Mouse (Mus musculus) heart, adult 2 months (tissue): Measurements from ENCODE around the gene Zfp296. TPM values are rescaled to one million over a fixed set of nuclear protein-coding genes. Genes with fewer than 3 reads are reported as not detected.
A peak's percentile ranks its signal among the peaks of the same experiment; 100 is the strongest.

ENCODE experiments used
- DNase-seq, 2 experiments: peaks; one replicate each; pipeline ENCODE4 v3.0.0; 2021
- H3K27ac ChIP-seq: fragments of 200-600 bp; 2 replicates; pipeline ENCODE4 v1.8.1; 2022
- H3K27me3 ChIP-seq: fragments of 200-500 bp; 2 replicates; pipeline ENCODE4 v1.6.1; 2012; ENCODE audit warnings: mild to moderate bottlenecking, low read length, inconsistent platforms, mixed read lengths; ENCODE audit not compliant: control insufficient read depth, insufficient read depth
- H3K36me3 ChIP-seq: fragments of 200-500 bp; 2 replicates; pipeline ENCODE4 v1.6.1; 2012; ENCODE audit warnings: low read length, inconsistent platforms; ENCODE audit not compliant: control insufficient read depth, insufficient read depth
- H3K4me1 ChIP-seq: fragments of 200-500 bp; 2 replicates; pipeline ENCODE4 v1.6.1; 2011; ENCODE audit warnings: low read length; ENCODE audit not compliant: control insufficient read depth, insufficient read depth
- H3K4me3 ChIP-seq: fragments of 200-600 bp; 2 replicates; pipeline ENCODE4 v1.8.1; 2022
- H3K79me2 ChIP-seq: fragments of 200-500 bp; replicated peaks from 2 replicates; pipeline ENCODE4 v1.6.1; 2012; ENCODE audit warnings: mild to moderate bottlenecking, inconsistent platforms, low read length, moderate library complexity, mixed read lengths; ENCODE audit not compliant: control insufficient read depth, insufficient read depth
- H3K9ac ChIP-seq: fragments of 200-500 bp; 2 replicates; pipeline ENCODE4 v1.6.1; 2012; ENCODE audit warnings: low read depth, mild to moderate bottlenecking, control low read depth, inconsistent platforms, low read length, mixed read lengths
- CTCF ChIP-seq: fragments of 200-600 bp; IDR thresholded peaks from 2 replicates; pipeline ENCODE4 v1.8.1; 2022; ENCODE audit warnings: antibody characterized with exemption, mild to moderate bottlenecking, moderate library complexity
- EP300 ChIP-seq: fragments of 200-500 bp; IDR thresholded peaks from 2 replicates; pipeline ENCODE4 v1.6.1; 2011; ENCODE audit warnings: low read depth, low read length, control low read depth; ENCODE audit not compliant: insufficient read depth
- POLR2A ChIP-seq: fragments of 200-500 bp; IDR thresholded peaks from 2 replicates; pipeline ENCODE4 v1.6.1; 2011; ENCODE audit warnings: mild to moderate bottlenecking, low read depth, low read length, control low read depth; ENCODE audit not compliant: insufficient read depth
- WGBS: fragments of 180-500 bp; shearing (Covaris S2); methylation state at CpG from one replicate; pipeline ENCODE4 v1.1.7; 2018; 5-methylcytosine and 5-hydroxymethylcytosine counted together
- intact Hi-C: fragments of 180-260 bp; cut with DNase I; formaldehyde crosslinking; loops from one replicate; pipeline ENCODE4 v1.15.1; 2025
- polyA plus RNA-seq: library from polyadenylated mRNA; depleted of rRNA; stranded (reverse); fragments of >200 nt; gene quantifications from 2 replicates; pipeline ENCODE4 v1.2.3, GENCODE M21; 2012
- total RNA-seq, 2 experiments: library from RNA; stranded (reverse); gene quantifications; 2 replicates each; pipeline ENCODE4 v1.2.3; 2021

Zfp296 gene
- total and polyA plus RNA-seq, 3 experiments, result 0.42 to 1.0 (median 0.43) TPM

GRCm38 (mm10) chr7:19560491-19561260, 16.4 kb upstream of the Zfp296 start:
- Histone ChIP-seq H3K9ac (peak overlapping the region; percentile 78), H3K27me3 (no peaks in the 10 kb centered on the region), H3K36me3 (no peaks in the 10 kb centered on the region; the same call in none of the 2 replicates), H3K27ac (peak overlapping the region; percentile 99), H3K4me3 (peak overlapping the region; percentile 96), H3K4me1 (peaks cover 38% of the 10 kb centered on the region), H3K79me2 (peaks cover 11% of the 10 kb centered on the region)
- peak in 1 of 2 experiments; percentile 23 for DNase-seq
- TF ChIP-seq CTCF (no peak), EP300 (no peak), POLR2A (no peak)
- intact Hi-C loops, result loop anchor here (5.0 kb wide), 1 partner anchor 103 kb away; the partner anchor contains the start of gene Mark4
- WGBS, result 1% methylated on average over 11 of the region's 11 CpGs

GRCm38 (mm10) chr7:19561431-19561764, 15.7 kb upstream of the Zfp296 start:
- H3K9ac ChIP-seq, result peak overlapping the region; percentile 78
- H3K4me1 ChIP-seq, result peaks cover 37% of the 10 kb centered on the region
- intact Hi-C loops, result loop anchor here (5.0 kb wide), 1 partner anchor 104 kb away; the partner anchor contains the start of gene Mark4
- TF ChIP-seq POLR2A (no peak), CTCF (no peak), EP300 (no peak)
- peak overlapping the region; percentile 96 for H3K4me3 ChIP-seq
- DNase-seq, result no peak
- H3K27ac ChIP-seq, result peak overlapping the region; percentile 99
- H3K79me2 ChIP-seq, result peaks cover 9% of the 10 kb centered on the region
- no peaks in the 10 kb centered on the region; the same call in none of the 2 replicates for H3K36me3 ChIP-seq
- no peaks in the 10 kb centered on the region for H3K27me3 ChIP-seq
- WGBS, result under 1% methylated on average over 11 of the region's 11 CpGs

GRCm38 (mm10) chr7:19561765-19562642, 15.1 kb upstream of the Zfp296 start:
- intact Hi-C loops, result loop anchor here (2.0 to 5.0 kb wide), 2 partner anchors 43 to 105 kb away; partner anchors contain the start of genes Clasrp and Mark4
- no peaks in the 10 kb centered on the region; the same call in none of the 2 replicates for H3K36me3 ChIP-seq
- WGBS, result under 1% methylated on average over 102 of the region's 102 CpGs
- peak; percentile 91 to 92 for DNase-seq
- TF ChIP-seq POLR2A (peak; percentile 53), CTCF (no peak)
- peak overlapping the region; percentile 96 for H3K4me3 ChIP-seq
- peaks cover 6% of the 10 kb centered on the region for H3K79me2 ChIP-seq
- H3K4me1 ChIP-seq, result peaks cover 33% of the 10 kb centered on the region
- H3K27me3 ChIP-seq, result no peaks in the 10 kb centered on the region
- peak overlapping the region; percentile 78 for H3K9ac ChIP-seq
- H3K27ac ChIP-seq, result peak overlapping the region; percentile 99

- under 1% methylated on average over 19 of the region's 19 CpGs for WGBS
- no peak for TF ChIP-seq EP300
- TF ChIP-seq POLR2A, result peak; percentile 41; the same call in 1 of the 2 replicates
- peak in 1 of 2 experiments; percentile 32 for DNase-seq
Observed at GRCm38 (mm10) chr7:19562643-19563410, 14.3 kb upstream of the Zfp296 start, which contains the start of gene Ppp1r37. Gene Ppp1r37, minus strand, starts transcription at chr7:19563076.

GRCm38 (mm10) chr7:19563884-19564283, 13.2 kb upstream of the Zfp296 start:
- Histone ChIP-seq H3K27me3 (no peaks in the 10 kb centered on the region), H3K9ac (no peak overlapping the region), H3K36me3 (no peaks in the 10 kb centered on the region; the same call in none of the 2 replicates), H3K4me3 (no peak overlapping the region), H3K27ac (no peak overlapping the region), H3K79me2 (peaks cover 4% of the 10 kb centered on the region), H3K4me1 (peaks cover 17% of the 10 kb centered on the region)
- intact Hi-C loops, result loop anchor here (2.0 to 5.0 kb wide), 2 partner anchors 41 to 107 kb away; partner anchors contain the start of genes Clasrp and Mark4
- WGBS, result 65% methylated on average over 3 of the region's 3 CpGs
- no peak for DNase-seq
- TF ChIP-seq CTCF (no peak), EP300 (no peak), POLR2A (no peak)

More at GRCm38 (mm10) chr7:19562643-19563410, 14.3 kb upstream of the Zfp296 start, which contains the start of gene Ppp1r37:
- Histone ChIP-seq H3K36me3 (no peaks in the 10 kb centered on the region; the same call in none of the 2 replicates), H3K79me2 (peaks cover 5% of the 10 kb centered on the region), H3K27ac (peak within 1 kb of the TSS; percentile 99), H3K27me3 (no peaks in the 10 kb centered on the region), H3K9ac (peak within 1 kb of the TSS; percentile 78), H3K4me3 (peak within 1 kb of the TSS; percentile 96), H3K4me1 (peaks cover 27% of the 10 kb centered on the region)
- intact Hi-C loops, result loop anchor here (2.0 to 5.0 kb wide), 2 partner anchors 42 to 106 kb away; partner anchors contain the start of genes Clasrp and Mark4
